ENCODE assay signal across 8 mouse cellular contexts in genomic region chr10:80700732-80701131, GRCm38 (mm10). TPM values are rescaled to one million over a fixed set of nuclear protein-coding genes. Genes with fewer than 3 reads are reported as not detected.
A peak's percentile ranks its signal among the peaks of the same experiment; 100 is the strongest.
DNase-seq lines count a peak whose midpoint lies in the region; ATAC-seq and TF ChIP-seq lines count a peak whose summit lies in the region.

No protein-coding gene starts in this region.

- H3K4me2 ChIP-seq in heart, embryonic 13.5 days, result peak overlapping the region; percentile 95
- peak overlapping the region; percentile 81 for H3K4me2 ChIP-seq in hindbrain, embryonic 11.5 days (replicated peaks; ENCODE audit: low read depth, low read length)
- peak overlapping the region; percentile 77 for H3K4me2 ChIP-seq in midbrain, embryonic 13.5 days (replicated peaks)

- in situ Hi-C loops in ES-E14 (cut with MboI; ENCODE audit: low sequenced_read_pairs in 2 of 2, unreplicated experiment in 2 of 2), result no loop called here

- DNase-seq in heart, adult 8-10 months (ENCODE audit: low spot score), result no peak
- DNase-seq in ES-E14 (ENCODE audit: low read depth, low spot score), result no peak
- no peak for DNase-seq in hindbrain, embryonic 11.5 days (ENCODE audit: low spot score)
- DNase-seq in urinary bladder, postnatal 25 days (ENCODE audit: low spot score), result no peak
- no peak for DNase-seq in right cerebral cortex, postnatal 36 days (ENCODE audit: low spot score in 2 of 2)
- DNase-seq in frontal cortex, postnatal 14 days (ENCODE audit: low spot score in 2 of 2), result no peak

- H3K4me1 ChIP-seq in heart, embryonic 13.5 days, result peaks cover 81% of the 10 kb centered on the region
- H3K4me1 ChIP-seq in ES-E14 (ENCODE audit: control insufficient read depth in 2 of 2, insufficient read depth in 2 of 2, low read length in 2 of 2, poor library complexity in 1 of 2), result peaks cover 5 to 15% of the 10 kb centered on the region in 2 experiments; a peak in 3 of 4 replicates
- peaks cover 5% of the 10 kb centered on the region for H3K4me1 ChIP-seq in hindbrain, embryonic 11.5 days (replicated peaks; ENCODE audit: control insufficient read depth, insufficient read depth, low read length)
- H3K4me1 ChIP-seq in midbrain, embryonic 13.5 days (replicated peaks), result peaks cover 53% of the 10 kb centered on the region

- no peaks in the 10 kb centered on the region for H3K9me3 ChIP-seq in heart, embryonic 13.5 days
- H3K9me3 ChIP-seq in ES-E14 (ENCODE audit: control insufficient read depth, insufficient read depth, low read depth, low read length), result no peaks in the 10 kb centered on the region
- H3K9me3 ChIP-seq in hindbrain, embryonic 11.5 days (ENCODE audit: control insufficient read depth, low read length), result no peaks in the 10 kb centered on the region
- H3K9me3 ChIP-seq in midbrain, embryonic 13.5 days, result no peaks in the 10 kb centered on the region

- H3K27me3 ChIP-seq in heart, embryonic 13.5 days (replicated peaks), result no peaks in the 10 kb centered on the region
- H3K27me3 ChIP-seq in hindbrain, embryonic 11.5 days (ENCODE audit: control insufficient read depth, insufficient read depth, low read length), result no peaks in the 10 kb centered on the region
- no peaks in the 10 kb centered on the region for H3K27me3 ChIP-seq in midbrain, embryonic 13.5 days

- no peak for ATAC-seq in heart, embryonic 13.5 days (ENCODE audit: extremely low read depth, insufficient number of reproducible peaks, low FRiP score, low TSS enrichment)
- no peak for ATAC-seq in hindbrain, embryonic 11.5 days (ENCODE audit: low FRiP score)
- no peak for ATAC-seq in midbrain, embryonic 13.5 days

- 34% methylated on average over 4 of the region's 4 CpGs for WGBS in heart, embryonic 13.5 days
- WGBS in hindbrain, embryonic 11.5 days, result 53% methylated on average over 4 of the region's 4 CpGs
- WGBS in midbrain, embryonic 13.5 days, result 47% methylated on average over 4 of the region's 4 CpGs

- peak overlapping the region; percentile 61 for H3K4me3 ChIP-seq in heart, embryonic 13.5 days
- H3K4me3 ChIP-seq in ES-E14 (ENCODE audit: insufficient read depth in 1 of 2, low read depth in 1 of 2, low read length in 2 of 2, poor library complexity in 1 of 2, severe bottlenecking in 1 of 2), result peak overlapping the region; percentile 70 to 83; a peak in 2 of 4 replicates
- H3K4me3 ChIP-seq in hindbrain, embryonic 11.5 days (ENCODE audit: low read depth, low read length), result peak overlapping the region; percentile 66
- H3K4me3 ChIP-seq in midbrain, embryonic 13.5 days (replicated peaks), result peak overlapping the region; percentile 71

- peak overlapping the region; percentile 81 for H3K9ac ChIP-seq in heart, embryonic 13.5 days
- H3K9ac ChIP-seq in ES-E14 (ENCODE audit: insufficient read depth, low read depth, low read length, poor library complexity, severe bottlenecking), result peak overlapping the region; percentile 20; the same call in 1 of the 2 replicates
- 0 out of 2 replicates have a peak overlapping the region, but pooled peaks have one; percentile 19 for H3K9ac ChIP-seq in hindbrain, embryonic 11.5 days (ENCODE audit: low read depth, low read length)
- peak overlapping the region; percentile 78 for H3K9ac ChIP-seq in midbrain, embryonic 13.5 days (replicated peaks)

- peak overlapping the region; percentile 76; the same call in 1 of the 2 replicates for H3K27ac ChIP-seq in heart, embryonic 13.5 days (replicated peaks)
- no peak overlapping the region for H3K27ac ChIP-seq in ES-E14 (ENCODE audit: insufficient read depth, low read depth, low read length, poor library complexity, severe bottlenecking)
- H3K27ac ChIP-seq in hindbrain, embryonic 11.5 days (ENCODE audit: low read depth, low read length), result no peak overlapping the region
- H3K27ac ChIP-seq in midbrain, embryonic 13.5 days, result no peak overlapping the region

- H3K36me3 ChIP-seq in heart, embryonic 13.5 days, result peaks cover 18% of the 10 kb centered on the region
- H3K36me3 ChIP-seq in ES-E14 (ENCODE audit: control insufficient read depth, insufficient read depth, low read length, poor library complexity, severe bottlenecking), result no peaks in the 10 kb centered on the region; the same call in 1 of the 2 replicates
- 0 out of 2 replicates have a peak, but pooled peaks cover 2% of the 10 kb centered on the region for H3K36me3 ChIP-seq in hindbrain, embryonic 11.5 days (ENCODE audit: control insufficient read depth, insufficient read depth, low read length)
- H3K36me3 ChIP-seq in midbrain, embryonic 13.5 days, result peaks cover 5% of the 10 kb centered on the region

TF ChIP-seq in ES-E14, 5 proteins besides CTCF, POLR2A, EP300 and RAD21:
- TF ChIP-seq ZNF384 (IDR thresholded peaks at IDR 0.05; ENCODE audit: low read depth, low read length) (no peak), CHD2 (IDR thresholded peaks at IDR 0.05; ENCODE audit: low read depth, low read length) (no peak), HCFC1 (IDR thresholded peaks at IDR 0.05; ENCODE audit: borderline replicate concordance, insufficient read depth, low read length) (no peak), ZC3H11A (IDR thresholded peaks at IDR 0.05; ENCODE audit: borderline replicate concordance, low read depth, low read length) (no peak), MAFK (IDR thresholded peaks at IDR 0.05; ENCODE audit: insufficient read depth, low read depth, low read length) (no peak)

RNA-seq across cellular contexts. Expression of gene Mob3a, which starts 1.0 kb away (rescaled TPM):
- 26.0 and 27.2 TPM in 2 replicates for polyA plus RNA-seq in heart, embryonic 13.5 days (2015; fragmentation: Nextera tagmentation; extraction: Ambion mirVana)
- total RNA-seq in heart, adult 8-10 months (2022), result 1 to 10 TPM; 3.8 to 6.0 (median 5.4) TPM
- 18.8 and 29.2 TPM in 2 replicates for total RNA-seq in ES-E14 (2012; rRNA removed)
- polyA plus RNA-seq in hindbrain, embryonic 11.5 days (2014; fragmentation: Nextera tagmentation; extraction: Ambion mirVana), result 54.4 and 55.6 TPM in 2 replicates
- 58.3 and 58.5 TPM in 2 replicates for polyA plus RNA-seq in midbrain, embryonic 13.5 days (2015; fragmentation: Nextera tagmentation; extraction: Ambion mirVana)

RNA-seq across cellular contexts. Expression of gene Izumo4, which starts 1.3 kb away (rescaled TPM):
- 12.7 and 13.5 TPM in 2 replicates for polyA plus RNA-seq in heart, embryonic 13.5 days (2015; fragmentation: Nextera tagmentation; extraction: Ambion mirVana)
- total RNA-seq in heart, adult 8-10 months (2022), result 1 to 10 TPM; 2.2 to 5.3 (median 3.6) TPM
- 8.9 and 13.9 TPM in 2 replicates for total RNA-seq in ES-E14 (2012; rRNA removed)
- 10.3 and 11.4 TPM in 2 replicates for polyA plus RNA-seq in hindbrain, embryonic 11.5 days (2014; fragmentation: Nextera tagmentation; extraction: Ambion mirVana)
- 37.8 and 39.2 TPM in 2 replicates for polyA plus RNA-seq in midbrain, embryonic 13.5 days (2015; fragmentation: Nextera tagmentation; extraction: Ambion mirVana)

RNA-seq across cellular contexts. Expression of gene Mknk2, which starts 22.8 kb away (rescaled TPM):
- polyA plus RNA-seq in heart, embryonic 13.5 days (2015; fragmentation: Nextera tagmentation; extraction: Ambion mirVana), result 78.2 and 78.7 TPM in 2 replicates
- total RNA-seq in heart, adult 8-10 months (2022), result 100 to 1,000 TPM; 197 to 243 (median 216) TPM
- total RNA-seq in ES-E14 (2012; rRNA removed), result 33.6 and 40.7 TPM in 2 replicates
- 47.0 and 48.4 TPM in 2 replicates for polyA plus RNA-seq in hindbrain, embryonic 11.5 days (2014; fragmentation: Nextera tagmentation; extraction: Ambion mirVana)
- polyA plus RNA-seq in midbrain, embryonic 13.5 days (2015; fragmentation: Nextera tagmentation; extraction: Ambion mirVana), result 49.6 and 60.1 TPM in 2 replicates

RNA-seq across cellular contexts. Expression of gene Ap3d1, which starts 41.3 kb away (rescaled TPM):
- polyA plus RNA-seq in heart, embryonic 13.5 days (2015; fragmentation: Nextera tagmentation; extraction: Ambion mirVana), result 44.0 and 46.4 TPM in 2 replicates
- 10 to 100 TPM; 41.2 to 44.5 (median 43.4) TPM for total RNA-seq in heart, adult 8-10 months (2022)
- 74.8 and 106 TPM in 2 replicates for total RNA-seq in ES-E14 (2012; rRNA removed)
- polyA plus RNA-seq in hindbrain, embryonic 11.5 days (2014; fragmentation: Nextera tagmentation; extraction: Ambion mirVana), result 68.5 and 85.1 TPM in 2 replicates
- polyA plus RNA-seq in midbrain, embryonic 13.5 days (2015; fragmentation: Nextera tagmentation; extraction: Ambion mirVana), result 94.5 and 96.3 TPM in 2 replicates

RNA-seq across cellular contexts. Expression of gene Btbd2, which starts 43.9 kb away (rescaled TPM):
- 50.9 and 53.7 TPM in 2 replicates for polyA plus RNA-seq in heart, embryonic 13.5 days (2015; fragmentation: Nextera tagmentation; extraction: Ambion mirVana)
- 10 to 100 TPM; 44.0 to 52.5 (median 48.5) TPM for total RNA-seq in heart, adult 8-10 months (2022)
- total RNA-seq in ES-E14 (2012; rRNA removed), result 45.7 and 64.7 TPM in 2 replicates
- polyA plus RNA-seq in hindbrain, embryonic 11.5 days (2014; fragmentation: Nextera tagmentation; extraction: Ambion mirVana), result 36.2 and 47.2 TPM in 2 replicates
- polyA plus RNA-seq in midbrain, embryonic 13.5 days (2015; fragmentation: Nextera tagmentation; extraction: Ambion mirVana), result 60.9 and 80.6 TPM in 2 replicates

Comparison
In these comparisons a context has a peak if more than half of its experiments do, and no peak if none do; other contexts are left out.
1. H3K9ac ChIP-seq: peak in every context shown above with its lines; median percentile 81 in heart, embryonic 13.5 days; 78 in midbrain, embryonic 13.5 days; 20 in ES-E14; 19 in hindbrain, embryonic 11.5 days.